Mouse (Mus musculus): ENCODE measurements around the gene Nhsl1. TPM values are rescaled to one million over a fixed set of nuclear protein-coding genes. Genes with fewer than 3 reads are reported as not detected.

Nhsl1 gene
- polyA plus RNA-seq, 1 experiment from 2014 or later: 2.9 TPM

- Histone ChIP-seq H3K9me3 (ENCODE audit: control insufficient read depth, low read length) (no peaks in the 10 kb centered on the region), H3K9ac (ENCODE audit: low read depth, low read length) (no peak overlapping the region), H3K4me1 (replicated peaks; ENCODE audit: control insufficient read depth, insufficient read depth, low read length) (no peaks in the 10 kb centered on the region), H3K27ac (ENCODE audit: low read depth, low read length) (no peak overlapping the region), H3K4me2 (no peak overlapping the region), H3K4me3 (ENCODE audit: low read depth, low read length) (no peak overlapping the region), H3K36me3 (ENCODE audit: control insufficient read depth, insufficient read depth, low read length) (no peaks in the 10 kb centered on the region), H3K27me3 (replicated peaks; ENCODE audit: control insufficient read depth, insufficient read depth, low read length) (no peaks in the 10 kb centered on the region)
- no peak for ATAC-seq (replicated peaks; ENCODE audit: low FRiP score)
- no peak for DNase-seq (ENCODE audit: low spot score)
- 81% methylated on average over 10 of the region's 10 CpGs for WGBS
Observed at GRCm38 (mm10) chr10:18505690-18506089, 186.9 kb downstream of the Nhsl1 start.

GRCm38 (mm10) chr10:18506501-18506946, 187.7 kb downstream of the Nhsl1 start:
- no peaks in the 10 kb centered on the region for H3K4me1 ChIP-seq (replicated peaks; ENCODE audit: control insufficient read depth, insufficient read depth, low read length)
- WGBS: 77% methylated on average over 6 of the region's 6 CpGs
- H3K4me3 ChIP-seq (ENCODE audit: low read depth, low read length): no peak overlapping the region
- H3K36me3 ChIP-seq (ENCODE audit: control insufficient read depth, insufficient read depth, low read length): no peaks in the 10 kb centered on the region
- DNase-seq (ENCODE audit: low spot score) (no peak), ATAC-seq (replicated peaks; ENCODE audit: low FRiP score) (no peak)
- H3K9ac ChIP-seq (ENCODE audit: low read depth, low read length): no peak overlapping the region
- H3K4me2 ChIP-seq: no peak overlapping the region
- H3K9me3 ChIP-seq (ENCODE audit: control insufficient read depth, low read length): no peaks in the 10 kb centered on the region
- H3K27ac ChIP-seq (ENCODE audit: low read depth, low read length): no peak overlapping the region
- no peaks in the 10 kb centered on the region for H3K27me3 ChIP-seq (replicated peaks; ENCODE audit: control insufficient read depth, insufficient read depth, low read length)

GRCm38 (mm10) chr10:18507869-18508473, 189.2 kb downstream of the Nhsl1 start:
- Histone ChIP-seq H3K27me3 (replicated peaks; ENCODE audit: control insufficient read depth, insufficient read depth, low read length) (no peaks in the 10 kb centered on the region), H3K4me1 (replicated peaks; ENCODE audit: control insufficient read depth, insufficient read depth, low read length) (no peaks in the 10 kb centered on the region), H3K4me3 (ENCODE audit: low read depth, low read length) (no peak overlapping the region), H3K36me3 (ENCODE audit: control insufficient read depth, insufficient read depth, low read length) (no peaks in the 10 kb centered on the region), H3K9ac (ENCODE audit: low read depth, low read length) (no peak overlapping the region), H3K4me2 (no peak overlapping the region), H3K27ac (ENCODE audit: low read depth, low read length) (no peak overlapping the region), H3K9me3 (ENCODE audit: control insufficient read depth, low read length) (no peaks in the 10 kb centered on the region)
- no peak for DNase-seq (ENCODE audit: low spot score)
- 69% methylated on average over 2 of the region's 2 CpGs for WGBS
- no peak for ATAC-seq (replicated peaks; ENCODE audit: low FRiP score)

GRCm38 (mm10) chr10:18508586-18508985, 189.8 kb downstream of the Nhsl1 start:
- ATAC-seq (replicated peaks; ENCODE audit: low FRiP score) (no peak), DNase-seq (ENCODE audit: low spot score) (no peak)
- Histone ChIP-seq H3K9me3 (ENCODE audit: control insufficient read depth, low read length) (no peaks in the 10 kb centered on the region), H3K36me3 (ENCODE audit: control insufficient read depth, insufficient read depth, low read length) (no peaks in the 10 kb centered on the region), H3K9ac (ENCODE audit: low read depth, low read length) (no peak overlapping the region), H3K4me1 (replicated peaks; ENCODE audit: control insufficient read depth, insufficient read depth, low read length) (no peaks in the 10 kb centered on the region), H3K27me3 (replicated peaks; ENCODE audit: control insufficient read depth, insufficient read depth, low read length) (no peaks in the 10 kb centered on the region), H3K4me3 (ENCODE audit: low read depth, low read length) (no peak overlapping the region), H3K4me2 (no peak overlapping the region), H3K27ac (ENCODE audit: low read depth, low read length) (no peak overlapping the region)
- 76% methylated on average over 1 of the region's 1 CpGs for WGBS

GRCm38 (mm10) chr10:18510663-18511062, 191.9 kb downstream of the Nhsl1 start:
- no peak overlapping the region for H3K4me3 ChIP-seq (ENCODE audit: low read depth, low read length)
- H3K9ac ChIP-seq (ENCODE audit: low read depth, low read length): no peak overlapping the region
- DNase-seq (ENCODE audit: low spot score): no peak
- ATAC-seq (replicated peaks; ENCODE audit: low FRiP score): no peak
- WGBS: 68% methylated on average over 3 of the region's 3 CpGs
- no peak overlapping the region for H3K4me2 ChIP-seq
- H3K27ac ChIP-seq (ENCODE audit: low read depth, low read length): no peak overlapping the region
- H3K36me3 ChIP-seq (ENCODE audit: control insufficient read depth, insufficient read depth, low read length): no peaks in the 10 kb centered on the region
- H3K27me3 ChIP-seq (replicated peaks; ENCODE audit: control insufficient read depth, insufficient read depth, low read length): no peaks in the 10 kb centered on the region
- no peaks in the 10 kb centered on the region for H3K4me1 ChIP-seq (replicated peaks; ENCODE audit: control insufficient read depth, insufficient read depth, low read length)
- no peaks in the 10 kb centered on the region for H3K9me3 ChIP-seq (ENCODE audit: control insufficient read depth, low read length)

GRCm38 (mm10) chr10:18511496-18511895, 192.7 kb downstream of the Nhsl1 start:
- Histone ChIP-seq H3K9me3 (ENCODE audit: control insufficient read depth, low read length) (no peaks in the 10 kb centered on the region), H3K27ac (ENCODE audit: low read depth, low read length) (no peak overlapping the region), H3K4me2 (no peak overlapping the region), H3K9ac (ENCODE audit: low read depth, low read length) (no peak overlapping the region), H3K36me3 (ENCODE audit: control insufficient read depth, insufficient read depth, low read length) (no peaks in the 10 kb centered on the region), H3K4me3 (ENCODE audit: low read depth, low read length) (no peak overlapping the region), H3K27me3 (replicated peaks; ENCODE audit: control insufficient read depth, insufficient read depth, low read length) (no peaks in the 10 kb centered on the region), H3K4me1 (replicated peaks; ENCODE audit: control insufficient read depth, insufficient read depth, low read length) (no peaks in the 10 kb centered on the region)
- no peak for ATAC-seq (replicated peaks; ENCODE audit: low FRiP score)
- DNase-seq (ENCODE audit: low spot score): no peak
- WGBS: 80% methylated on average over 11 of the region's 11 CpGs

GRCm38 (mm10) chr10:18522556-18522955, 203.8 kb downstream of the Nhsl1 start:
- ATAC-seq (replicated peaks; ENCODE audit: low FRiP score): no peak

GRCm38 (mm10) chr10:18525311-18525710, 206.5 kb downstream of the Nhsl1 start:
- Histone ChIP-seq H3K9ac (ENCODE audit: low read depth, low read length) (no peak overlapping the region), H3K4me1 (replicated peaks; ENCODE audit: control insufficient read depth, insufficient read depth, low read length) (no peaks in the 10 kb centered on the region; the same call in 1 of the 2 replicates), H3K27me3 (replicated peaks; ENCODE audit: control insufficient read depth, insufficient read depth, low read length) (no peaks in the 10 kb centered on the region), H3K36me3 (ENCODE audit: control insufficient read depth, insufficient read depth, low read length) (0 out of 2 replicates have a peak, but pooled peaks cover 2% of the 10 kb centered on the region), H3K4me3 (ENCODE audit: low read depth, low read length) (no peak overlapping the region), H3K9me3 (ENCODE audit: control insufficient read depth, low read length) (no peaks in the 10 kb centered on the region), H3K27ac (ENCODE audit: low read depth, low read length) (no peak overlapping the region), H3K4me2 (no peak overlapping the region)
- DNase-seq (ENCODE audit: low spot score) (no peak), ATAC-seq (replicated peaks; ENCODE audit: low FRiP score) (no peak)
- WGBS: 85% methylated on average over 15 of the region's 15 CpGs

More at GRCm38 (mm10) chr10:18522556-18522955, 203.8 kb downstream of the Nhsl1 start:
- Histone ChIP-seq H3K9me3 (ENCODE audit: control insufficient read depth, low read length) (no peaks in the 10 kb centered on the region), H3K27me3 (replicated peaks; ENCODE audit: control insufficient read depth, insufficient read depth, low read length) (no peaks in the 10 kb centered on the region), H3K4me2 (no peak overlapping the region), H3K27ac (ENCODE audit: low read depth, low read length) (no peak overlapping the region), H3K4me3 (ENCODE audit: low read depth, low read length) (no peak overlapping the region), H3K4me1 (replicated peaks; ENCODE audit: control insufficient read depth, insufficient read depth, low read length) (no peaks in the 10 kb centered on the region; the same call in 1 of the 2 replicates), H3K9ac (ENCODE audit: low read depth, low read length) (no peak overlapping the region), H3K36me3 (ENCODE audit: control insufficient read depth, insufficient read depth, low read length) (0 out of 2 replicates have a peak, but pooled peaks cover 2% of the 10 kb centered on the region)
- 77% methylated on average over 2 of the region's 2 CpGs for WGBS
- no peak for DNase-seq (ENCODE audit: low spot score)

- ATAC-seq (replicated peaks; ENCODE audit: low FRiP score) (no peak), DNase-seq (ENCODE audit: low spot score) (no peak)
- Histone ChIP-seq H3K9ac (ENCODE audit: low read depth, low read length) (no peak overlapping the region), H3K4me1 (replicated peaks; ENCODE audit: control insufficient read depth, insufficient read depth, low read length) (no peaks in the 10 kb centered on the region; the same call in 1 of the 2 replicates), H3K4me2 (no peak overlapping the region), H3K4me3 (ENCODE audit: low read depth, low read length) (no peak overlapping the region), H3K9me3 (ENCODE audit: control insufficient read depth, low read length) (no peaks in the 10 kb centered on the region), H3K36me3 (ENCODE audit: control insufficient read depth, insufficient read depth, low read length) (0 out of 2 replicates have a peak, but pooled peaks cover 2% of the 10 kb centered on the region), H3K27me3 (replicated peaks; ENCODE audit: control insufficient read depth, insufficient read depth, low read length) (no peaks in the 10 kb centered on the region), H3K27ac (ENCODE audit: low read depth, low read length) (no peak overlapping the region)
- 64% methylated on average over 9 of the region's 9 CpGs for WGBS
Observed at GRCm38 (mm10) chr10:18525726-18526125, 206.9 kb downstream of the Nhsl1 start.

Data from liver, embryonic 11.5 days (tissue).